Mouse (Mus musculus) lung, adult 2 months (tissue): ENCODE results near the gene Pif1.

Experiments used
- CTCF ChIP-seq: fragments of 200-500 bp; IDR thresholded peaks from 2 replicates; pipeline ENCODE4 v1.5.1; 2011; ENCODE audit warnings: mild to moderate bottlenecking, low read length, control low read depth; ENCODE audit not compliant: insufficient read depth
- POLR2A ChIP-seq: fragments of 200-500 bp; IDR thresholded peaks from 2 replicates; pipeline ENCODE4 v1.6.1; 2011; ENCODE audit warnings: low read depth, mild to moderate bottlenecking, control low read depth, low read length, borderline replicate concordance; ENCODE audit errors: extremely low read depth

- TF ChIP-seq POLR2A: no peak
- TF ChIP-seq CTCF: no peak
These were observed 41.1 kb upstream of the Pif1 start for GRCm38 (mm10) chr9:65545635-65546412.
